Mouse (Mus musculus) A20 (cell line): ENCODE results near the gene Npr2.
A peak's percentile ranks its signal among the peaks of the same experiment; 100 is the strongest.

Source experiments
- DNase-seq: peaks from one replicate; pipeline ENCODE4 v3.0.0-alpha.2; 2011; ENCODE audit warnings: low read depth, low spot score

Gene Npr2

DNA sequence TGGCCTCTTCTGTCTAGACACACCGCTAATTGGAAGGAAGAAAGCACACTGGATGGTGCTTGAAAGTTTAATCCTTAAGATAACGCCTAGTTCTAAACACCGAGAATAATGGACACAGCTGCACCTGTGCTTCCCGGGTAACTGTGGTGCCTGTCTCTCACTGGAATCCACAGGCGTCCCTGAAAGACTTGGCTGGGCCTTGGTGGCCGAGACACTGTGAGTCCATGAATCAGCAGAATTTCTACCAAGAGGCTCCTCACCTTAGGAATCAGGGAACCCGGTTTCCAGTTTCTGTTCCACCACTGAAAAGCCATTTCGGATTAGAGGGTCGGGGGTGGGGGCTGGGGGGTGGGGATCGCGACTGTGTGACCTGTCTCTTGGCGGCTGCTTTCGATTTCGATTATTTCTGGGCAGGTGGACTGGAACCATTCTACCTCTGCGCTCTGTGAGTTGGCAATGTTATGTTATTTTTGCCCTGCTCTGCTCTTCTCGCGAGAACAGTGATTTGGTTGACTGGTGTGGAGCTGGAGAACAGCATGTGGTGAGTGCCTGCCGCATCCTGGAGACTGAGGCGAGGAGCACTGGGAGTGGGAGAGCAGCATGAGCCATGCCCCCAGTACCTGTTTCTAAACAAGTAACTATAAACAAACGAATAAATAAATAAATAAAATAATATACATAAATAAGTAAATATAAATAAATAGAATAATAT lies 2.5 kb upstream of the Npr2 start:
- DNase-seq, result peak; percentile 73

DNA sequence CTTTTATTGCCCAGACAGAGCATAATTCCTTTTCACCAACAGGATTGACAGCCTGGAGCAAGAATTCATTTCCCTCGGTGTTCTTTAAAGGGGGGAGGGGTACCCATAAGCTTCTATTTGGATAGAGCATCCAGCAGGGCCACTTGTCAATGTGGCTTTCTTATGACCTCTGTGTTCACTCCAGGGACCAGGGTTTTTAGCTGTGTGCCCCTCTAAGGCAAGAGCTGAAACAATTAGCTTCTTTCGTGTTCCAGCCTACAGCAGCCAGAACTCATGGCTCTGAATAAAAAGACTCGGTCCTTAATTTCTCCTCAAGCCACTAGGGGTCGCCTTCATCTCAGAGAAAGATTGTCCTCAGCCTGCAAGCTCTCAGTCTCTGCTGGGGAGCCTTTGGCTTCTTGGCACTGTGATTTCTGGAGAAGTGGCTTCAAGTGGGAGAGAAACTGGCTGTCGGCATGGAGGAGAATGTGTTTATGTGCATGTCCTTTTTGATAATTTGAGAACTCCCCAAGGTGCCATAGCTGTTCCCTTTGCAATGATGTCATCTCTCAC lies 1.6 kb upstream of the Npr2 start:
- DNase-seq, result peak; percentile 83

DNA sequence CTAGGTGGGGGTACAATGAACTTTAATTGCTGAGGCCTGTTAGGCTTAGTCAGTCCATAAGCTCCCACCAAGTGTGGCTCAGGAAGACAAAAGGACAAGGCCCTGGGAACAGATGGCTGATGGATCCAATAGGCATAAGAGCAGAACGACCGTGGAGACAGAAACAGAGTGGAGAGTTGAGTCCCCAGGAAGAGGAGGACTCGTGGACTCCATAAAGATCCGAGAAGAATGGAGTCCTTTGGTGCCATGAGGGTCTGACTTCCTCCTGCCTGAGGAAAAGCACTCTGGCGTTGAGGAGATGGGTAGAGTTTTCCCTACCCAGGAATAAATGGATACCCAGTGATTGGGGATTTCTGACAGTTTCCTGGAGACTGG lies 1.1 kb upstream of the Npr2 start:
- no peak for DNase-seq

DNA sequence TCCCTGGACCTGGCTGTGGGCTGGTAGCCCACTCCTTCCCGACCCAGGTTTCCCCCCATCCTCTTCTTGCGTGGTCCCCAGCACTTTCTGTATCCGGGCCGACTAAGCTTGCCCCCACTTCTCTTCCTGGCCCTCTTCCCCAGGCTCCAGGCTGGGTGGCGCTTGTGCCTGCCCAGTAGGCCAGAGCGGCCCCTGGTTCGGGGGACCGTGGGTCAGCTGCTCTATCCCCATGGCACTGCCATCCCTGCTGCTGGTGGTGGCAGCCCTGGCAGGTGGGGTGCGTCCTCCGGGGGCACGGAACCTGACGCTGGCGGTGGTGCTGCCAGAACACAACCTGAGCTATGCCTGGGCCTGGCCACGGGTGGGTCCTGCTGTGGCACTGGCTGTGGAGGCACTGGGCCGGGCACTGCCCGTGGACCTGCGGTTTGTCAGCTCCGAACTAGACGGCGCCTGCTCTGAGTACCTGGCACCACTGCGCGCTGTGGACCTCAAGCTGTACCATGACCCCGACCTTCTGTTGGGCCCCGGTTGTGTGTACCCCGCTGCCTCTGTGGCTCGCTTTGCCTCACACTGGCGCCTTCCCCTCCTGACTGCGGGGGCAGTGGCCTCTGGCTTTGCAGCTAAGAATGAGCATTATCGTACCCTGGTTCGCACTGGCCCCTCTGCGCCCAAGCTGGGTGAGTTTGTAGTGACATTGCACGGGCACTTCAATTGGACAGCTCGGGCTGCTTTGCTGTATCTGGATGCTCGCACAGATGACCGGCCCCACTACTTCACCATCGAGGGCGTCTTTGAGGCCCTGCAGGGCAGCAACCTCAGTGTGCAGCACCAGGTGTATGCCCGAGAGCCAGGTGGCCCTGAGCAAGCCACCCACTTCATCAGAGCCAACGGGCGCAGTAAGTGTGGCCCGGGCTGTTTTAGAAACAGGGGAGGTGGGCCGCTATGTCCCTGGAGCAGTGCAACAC lies 503 bp downstream of the Npr2 start:
- DNase-seq, result no peak

DNA sequence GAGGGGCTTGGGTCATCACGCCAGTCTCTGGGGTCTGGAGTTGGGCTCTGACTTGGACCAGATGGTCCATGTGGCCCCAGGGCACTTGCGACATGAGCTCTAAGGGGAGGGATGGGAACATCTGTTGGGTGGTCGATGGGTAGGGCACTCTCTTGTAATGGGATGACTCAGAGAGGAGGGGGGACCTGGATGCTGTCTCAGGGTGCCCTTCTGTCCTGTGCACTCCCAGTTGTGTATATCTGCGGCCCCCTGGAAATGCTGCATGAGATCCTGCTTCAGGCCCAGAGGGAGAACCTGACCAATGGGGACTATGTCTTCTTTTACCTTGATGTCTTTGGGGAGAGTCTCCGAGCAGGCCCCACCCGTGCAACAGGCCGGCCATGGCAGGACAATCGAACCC lies 1.6 kb downstream of the Npr2 start:
- no peak for DNase-seq

DNA sequence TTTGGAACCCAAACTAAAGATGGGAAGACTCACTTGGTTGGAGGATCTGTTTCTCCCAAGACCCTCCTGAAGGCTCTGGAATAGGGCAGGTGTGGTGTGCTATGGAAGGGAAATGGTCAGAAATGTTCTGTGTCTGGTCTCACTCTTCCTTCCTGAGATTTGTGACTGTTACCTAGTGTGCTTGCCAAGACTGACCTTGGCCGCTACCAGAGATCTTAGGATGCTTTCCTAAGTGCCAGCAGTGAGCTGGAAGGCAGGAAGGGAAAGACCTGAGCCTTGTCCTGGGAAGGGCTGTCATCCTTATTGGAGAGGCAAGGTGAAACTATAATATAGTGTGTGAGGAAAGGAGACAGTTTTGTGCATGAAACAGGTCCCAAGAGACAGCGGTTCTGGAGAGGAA lies 2.0 kb downstream of the Npr2 start:
- no peak for DNase-seq

DNA sequence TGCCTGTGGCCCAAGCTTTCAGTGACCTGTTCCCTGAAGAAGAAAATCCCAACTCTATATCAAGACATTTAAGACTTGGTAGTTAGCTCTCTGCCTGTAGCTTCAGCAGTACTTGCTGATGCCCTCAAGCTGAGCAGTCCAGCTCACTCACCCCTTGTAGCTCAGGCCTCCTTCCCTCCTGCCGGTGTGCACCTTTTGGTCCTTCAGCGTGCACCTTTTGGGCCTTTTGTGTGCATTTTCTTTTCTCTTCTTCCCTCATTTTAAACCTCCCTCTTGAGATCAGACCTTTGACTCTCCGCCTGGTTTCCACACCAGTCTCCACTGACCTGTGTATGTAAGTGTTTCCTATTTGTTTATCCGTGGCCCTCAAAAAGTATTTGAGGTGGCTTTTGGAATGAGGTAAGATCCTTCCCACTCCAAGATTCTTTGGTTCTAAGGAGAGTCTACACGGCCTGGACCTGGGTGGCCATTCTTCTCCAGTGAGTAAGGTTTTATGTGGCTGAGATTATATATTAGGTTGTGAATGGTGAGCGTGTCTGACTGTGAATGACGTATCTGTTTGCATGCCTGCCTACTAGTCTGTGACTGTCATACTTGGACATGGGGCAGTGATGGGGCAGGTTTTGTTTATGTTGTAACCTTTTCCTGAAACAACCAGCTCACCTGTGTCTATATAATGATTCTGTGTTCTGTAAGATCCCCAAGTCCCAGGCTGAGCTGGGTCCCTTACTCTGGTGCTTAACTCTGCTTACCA lies 3.1 kb downstream of the Npr2 start:
- DNase-seq, result no peak

DNA sequence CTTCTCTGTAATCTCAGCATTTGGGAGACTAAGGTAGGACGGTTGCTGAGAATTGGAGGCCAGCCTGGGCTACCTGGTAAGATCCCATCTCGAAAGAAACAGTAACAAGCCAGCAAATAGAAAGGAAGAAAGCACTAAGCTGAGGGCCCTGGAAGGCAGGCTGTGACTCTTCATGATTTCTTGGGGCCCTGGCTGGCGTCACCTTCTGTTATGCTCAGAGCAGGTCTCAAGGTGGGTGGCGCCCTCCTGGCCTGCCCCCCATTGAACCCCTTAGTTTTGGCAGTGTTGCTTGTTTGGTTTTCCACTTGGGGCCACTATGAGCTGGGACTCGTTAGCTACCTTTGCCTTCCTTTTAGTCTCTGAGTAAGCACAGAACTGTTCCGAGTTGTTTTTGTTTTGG lies 5.0 kb downstream of the Npr2 start:
- DNase-seq, result no peak

DNA sequence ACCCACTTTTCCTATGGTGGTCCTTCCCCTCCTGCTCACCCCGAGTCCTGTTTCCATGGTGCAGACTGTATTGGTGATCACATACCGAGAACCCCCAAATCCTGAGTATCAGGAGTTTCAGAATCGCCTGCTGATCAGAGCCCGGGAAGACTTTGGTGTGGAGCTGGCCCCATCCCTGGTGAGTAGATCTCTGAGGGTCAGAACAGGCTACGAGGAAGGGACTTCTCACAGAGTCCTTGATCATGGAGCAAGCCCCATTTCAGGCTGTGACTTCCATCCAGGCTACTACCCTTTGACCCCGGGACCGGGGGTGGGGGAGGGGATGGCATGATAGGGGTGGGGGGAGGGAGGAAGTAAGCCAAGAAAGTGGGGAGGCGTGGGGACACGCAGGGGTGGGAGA lies 8.3 kb downstream of the Npr2 start:
- no peak for DNase-seq

DNA sequence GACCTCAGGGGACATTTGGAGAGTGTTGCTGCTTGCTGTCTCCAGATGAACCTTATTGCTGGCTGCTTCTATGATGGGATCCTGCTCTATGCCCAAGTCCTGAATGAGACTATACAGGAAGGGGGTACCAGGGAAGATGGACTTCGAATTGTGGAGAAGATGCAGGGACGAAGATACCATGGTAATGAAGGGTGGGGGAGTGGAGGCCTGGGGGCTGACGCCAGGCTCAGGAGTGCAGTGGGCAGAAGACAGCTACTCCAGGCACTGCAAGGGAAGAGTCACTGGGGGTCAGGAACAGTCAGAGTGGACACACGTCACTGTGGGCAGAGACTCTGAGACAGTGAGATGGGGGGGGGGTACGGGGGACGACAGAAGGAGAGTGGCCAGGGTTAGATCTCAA lies 8.8 kb downstream of the Npr2 start:
- DNase-seq, result no peak

DNA sequence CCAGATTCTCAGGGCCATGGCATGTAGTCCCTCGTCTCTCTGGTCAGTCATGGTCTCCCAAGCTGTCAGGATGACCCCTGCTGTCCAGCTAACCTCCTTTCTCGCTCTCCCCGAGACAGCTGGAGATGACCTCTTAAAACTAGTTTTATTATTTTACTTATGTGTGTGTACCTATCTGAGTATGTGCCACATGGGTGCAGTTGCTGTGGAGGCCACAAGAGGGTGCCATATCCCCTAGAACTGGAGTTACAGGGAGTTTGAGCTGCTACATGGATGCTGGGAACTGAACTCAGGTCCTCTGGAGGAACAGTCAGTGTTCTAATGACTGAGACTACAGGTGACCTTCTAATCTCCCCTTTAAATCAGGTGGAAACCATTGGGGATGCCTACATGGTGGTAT lies 18.0 kb downstream of the Npr2 start:
- no peak for DNase-seq

DNA sequence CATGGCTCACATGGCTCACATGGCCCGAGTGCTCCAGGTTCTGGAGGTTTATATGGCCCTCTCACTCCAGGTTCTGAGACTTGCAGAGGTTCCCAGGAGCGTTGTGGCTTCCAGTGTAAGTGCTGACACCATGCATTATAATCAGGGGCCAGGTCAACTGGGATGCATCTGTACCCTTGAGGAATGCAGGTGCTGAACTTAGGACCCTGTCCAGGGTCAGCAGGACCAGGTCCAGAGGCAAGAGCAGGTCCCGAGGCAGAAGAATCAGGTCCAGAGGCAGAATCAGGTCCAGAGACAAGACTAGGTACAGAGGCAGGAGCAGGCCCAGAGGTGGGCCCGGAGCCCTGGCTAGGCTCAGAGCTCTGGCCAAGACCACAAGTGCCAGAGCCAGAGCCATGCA lies 21.0 kb downstream of the Npr2 start:
- DNase-seq, result no peak

DNA sequence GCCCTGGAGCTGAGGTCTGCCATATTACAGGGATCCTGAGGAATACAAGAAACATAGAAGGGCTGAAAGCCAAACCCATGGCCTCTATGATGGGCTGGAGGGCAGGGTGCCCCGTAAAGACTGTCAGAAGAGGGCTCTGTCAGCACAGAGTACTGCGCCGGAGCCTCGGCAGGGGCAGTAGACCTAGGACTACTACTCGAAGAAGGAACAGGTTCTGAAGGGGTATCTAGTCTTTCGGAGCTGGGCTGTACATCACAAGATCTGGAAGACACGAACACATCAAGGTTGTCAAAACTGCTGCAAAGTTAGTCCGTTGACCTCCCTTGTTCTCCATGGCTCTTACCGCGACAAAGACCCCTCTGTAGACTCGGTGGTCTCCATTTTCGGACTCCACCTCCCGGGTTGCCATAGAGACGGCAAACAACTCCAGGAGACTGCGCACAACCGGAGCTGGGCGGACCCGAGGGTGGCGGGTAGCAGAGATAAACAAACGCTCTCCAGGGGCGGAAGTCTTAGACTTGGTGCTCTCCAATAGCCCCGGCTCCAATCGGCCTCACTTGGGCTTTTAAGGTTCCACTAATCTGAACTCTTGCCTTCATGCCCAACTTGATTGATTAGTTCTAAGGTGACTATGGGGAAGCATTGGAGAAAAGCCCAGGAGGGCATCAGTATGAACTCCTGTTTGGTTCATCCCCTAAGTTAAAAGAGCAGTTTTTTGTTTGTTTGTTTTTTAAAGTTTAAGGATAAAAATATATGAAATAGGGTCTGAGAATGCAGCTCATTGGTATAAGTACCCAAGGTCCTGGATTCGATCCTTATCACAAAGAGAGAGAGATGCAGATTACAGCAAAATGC lies 21.7 kb downstream of the Npr2 start, which contains the start of gene Spag8:
Gene Spag8, minus strand, starts transcription at position 434 of the 855 bp plus-strand sequence.
- DNase-seq, result no peak

DNA sequence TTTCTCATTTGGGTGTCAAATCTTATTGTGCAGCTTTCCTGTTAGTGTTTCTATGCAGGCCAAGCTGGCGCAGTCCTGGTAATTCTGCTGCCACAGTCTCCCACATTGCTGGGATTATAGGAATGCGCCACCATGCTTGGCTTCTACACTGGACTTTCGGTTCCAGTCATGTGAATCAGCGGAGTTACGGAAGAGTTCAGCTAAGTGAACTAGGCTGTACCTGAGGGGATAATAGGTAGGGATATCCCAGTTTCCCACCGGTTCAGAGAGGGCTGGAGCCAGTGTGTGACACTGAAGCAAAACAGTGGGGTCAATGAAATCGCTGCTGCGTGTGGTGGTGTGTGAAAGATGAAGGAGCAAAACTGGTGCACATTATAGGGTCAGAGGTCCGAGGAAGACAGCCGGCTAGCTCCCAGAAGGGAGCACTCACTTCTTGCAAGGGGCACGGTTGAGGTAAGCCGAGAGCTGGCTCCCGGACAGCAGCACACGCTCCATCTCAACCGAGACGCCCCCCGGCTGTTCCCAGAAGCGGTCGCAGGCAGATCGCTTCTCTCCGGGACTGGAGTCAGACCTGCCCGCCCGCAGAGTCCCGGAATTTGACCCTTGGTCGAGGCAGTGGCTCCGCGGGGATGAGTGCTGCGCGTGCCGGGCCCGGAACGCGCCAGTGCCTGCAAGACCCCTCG lies 24.1 kb downstream of the Npr2 start:
- DNase-seq, result no peak

DNA sequence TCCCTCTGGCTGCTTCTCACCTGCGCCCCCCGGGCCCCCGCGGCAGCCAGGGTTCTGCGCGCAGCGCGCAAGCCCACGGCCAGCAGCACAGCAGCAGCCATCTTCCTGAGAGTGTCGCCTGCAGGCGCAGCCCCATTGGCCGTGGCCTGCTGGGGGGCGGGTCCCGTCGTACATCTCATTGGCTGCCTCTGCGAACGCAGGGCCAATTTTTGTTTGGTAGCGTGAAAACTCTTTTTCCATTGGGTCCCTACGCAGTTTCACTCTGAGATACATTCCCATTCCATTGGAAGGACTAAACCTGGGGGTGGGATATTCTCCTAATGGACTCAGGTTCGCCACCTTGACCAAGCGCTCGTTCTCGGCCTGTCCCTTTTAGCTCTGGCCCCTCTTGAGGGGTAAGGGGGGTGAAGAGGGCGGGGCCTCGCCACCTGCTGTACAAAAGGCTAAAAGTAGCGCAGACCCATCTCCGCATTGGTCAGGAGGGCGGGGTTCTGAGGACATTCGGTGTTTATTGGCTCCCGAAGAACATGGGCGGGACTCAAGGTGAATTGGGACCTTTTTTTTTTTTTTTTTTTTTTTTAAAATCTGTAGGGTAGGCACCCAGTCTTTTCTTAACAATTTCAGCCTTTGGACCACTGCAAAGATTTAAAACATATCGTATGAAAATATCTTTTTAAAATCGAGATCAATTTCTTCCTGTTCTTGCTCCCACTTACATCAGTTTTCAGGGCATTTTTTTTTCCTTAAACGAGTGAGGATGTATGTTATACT lies 24.8 kb downstream of the Npr2 start, which contains the start of gene Hint2:
Gene Hint2, minus strand, starts transcription at position 128 of the 771 bp plus-strand sequence.
- peak; percentile 99 for DNase-seq

DNA sequence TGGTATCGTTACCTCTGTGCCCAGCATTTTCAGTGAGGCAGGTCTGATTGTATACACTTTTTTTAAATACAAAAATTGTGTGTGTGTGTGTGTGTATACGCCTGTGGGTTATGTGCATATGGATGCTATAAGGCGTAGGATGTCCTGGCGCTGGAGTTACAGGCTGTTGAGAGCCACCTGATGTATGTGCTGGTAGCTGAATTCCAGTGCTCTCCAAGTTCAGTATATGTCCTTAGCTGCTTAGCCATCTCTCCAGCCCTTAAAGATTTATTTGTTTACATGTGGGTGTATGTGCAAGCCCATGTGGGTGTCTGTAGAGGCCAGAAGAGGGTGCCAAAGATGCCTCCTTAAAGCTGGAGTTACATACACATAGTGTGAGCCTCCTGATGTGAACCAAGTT lies 25.4 kb downstream of the Npr2 start:
- peak; percentile 74 for DNase-seq

DNA sequence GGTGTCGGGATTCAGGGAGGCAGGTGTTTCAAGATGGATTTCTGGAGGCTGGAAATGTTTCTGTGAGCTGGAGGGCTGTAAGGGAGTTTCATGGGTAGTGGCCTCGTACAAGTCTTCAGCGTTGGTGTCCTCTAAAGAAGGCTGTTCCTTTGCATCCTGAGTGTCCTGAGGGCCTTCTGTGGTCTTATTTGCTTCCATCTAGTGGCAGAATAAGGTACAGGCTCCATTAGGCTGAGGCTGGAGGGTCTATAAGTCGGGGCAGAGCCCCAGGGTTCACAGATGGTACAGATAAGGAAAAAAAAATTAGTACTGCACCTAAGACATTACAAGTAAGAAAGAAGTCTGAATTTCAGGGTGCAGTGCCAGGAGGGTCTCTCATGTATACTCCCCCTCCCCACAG lies 34.7 kb downstream of the Npr2 start:
- peak; percentile 35 for DNase-seq

DNA sequence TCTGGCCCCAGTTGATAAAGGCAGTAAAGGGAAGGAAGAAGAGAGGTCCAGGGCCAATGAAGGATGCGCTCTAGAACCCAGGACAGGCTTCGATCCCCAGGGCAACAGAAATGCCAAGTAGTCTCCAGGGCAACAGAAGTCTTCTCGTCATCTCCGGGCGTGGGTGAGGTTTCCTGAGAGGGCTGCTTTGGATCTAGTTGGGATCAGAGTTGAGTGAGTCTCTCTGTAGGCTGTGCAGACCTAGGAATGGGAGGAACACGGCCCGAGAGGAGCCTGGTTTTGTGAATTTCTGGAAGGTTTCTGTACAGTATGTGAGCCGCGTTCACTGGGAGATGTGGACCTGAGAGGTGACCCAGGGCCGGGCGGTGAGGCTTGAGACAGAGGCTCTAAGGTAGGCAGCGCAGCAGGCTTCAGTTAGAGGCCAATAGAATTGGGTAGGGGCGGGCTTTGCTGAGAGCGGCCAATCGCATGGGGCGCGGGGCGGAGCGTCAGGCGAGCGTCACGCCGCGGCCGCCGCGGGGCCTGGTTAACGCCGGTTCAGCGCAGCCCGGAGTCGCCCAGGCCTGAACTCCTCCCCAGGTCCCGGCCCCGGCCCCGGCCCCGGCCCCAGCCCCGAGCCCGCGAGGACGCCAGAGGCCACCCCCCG lies 37.2 kb downstream of the Npr2 start, which contains the start of the genes Tmem8b and Fam221b:
Gene Tmem8b, plus strand, starts transcription at position 190 of the 646 bp plus-strand sequence.
Gene Fam221b, minus strand, starts transcription at position 364 of the 646 bp plus-strand sequence.
- DNase-seq, result peak; percentile 88

DNA sequence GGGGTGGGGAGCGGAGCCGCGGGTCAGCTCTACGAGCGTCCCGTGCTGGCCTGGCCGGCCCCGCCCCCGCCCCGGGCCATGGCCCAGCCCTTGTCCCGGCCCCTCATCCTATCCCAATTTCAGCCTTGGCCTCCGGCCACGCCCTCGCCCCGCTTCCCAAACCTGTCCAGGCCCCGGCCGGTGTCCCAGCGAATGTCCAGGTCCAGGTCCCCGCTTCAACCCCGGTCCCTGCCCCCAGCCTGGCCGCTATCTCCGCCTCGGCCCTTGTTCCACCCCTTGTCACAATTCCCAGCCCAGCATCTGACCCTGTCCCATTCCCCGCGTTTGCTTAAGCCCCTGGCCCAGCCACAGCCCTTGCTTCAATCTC lies 37.7 kb downstream of the Npr2 start:
- no peak for DNase-seq
